Mouse (Mus musculus): ENCODE measurements at regions not wholly inside any gene's neighbourhood (a gene's known extent, or its start where the extent isn't known, plus 50 kb on each side); places are given as distances from the start of the nearest gene placed in this dataset.
"Not testable (repeated sequence)": the region's sequence is repeated elsewhere in the genome, so short reads cannot be mapped to it uniquely, and the experiment has no call there.

GRCm38 (mm10) chr12:39594726-39595125, 443.1 kb downstream of the Arl4a start:
- DNase-seq (ENCODE audit: low read depth, low spot score) = peak; percentile 87

GRCm38 (mm10) chr12:39593781-39594180, 444.0 kb downstream of the Arl4a start:
- DNase-seq (ENCODE audit: low read depth, low spot score) = not testable (repeated sequence)

GRCm38 (mm10) chr12:39587204-39587909, 450.5 kb downstream of the Arl4a start:
- DNase-seq (ENCODE audit: low read depth, low spot score) = peak; percentile 51

GRCm38 (mm10) chr12:39586163-39586562, 451.7 kb downstream of the Arl4a start:
- DNase-seq (ENCODE audit: low read depth, low spot score) = no peak

- no peak for DNase-seq (ENCODE audit: low read depth, low spot score)
These were observed 460.2 kb downstream of the Arl4a start for GRCm38 (mm10) chr12:39577610-39578009.

- DNase-seq (ENCODE audit: low read depth, low spot score) = peak; percentile 22
These were observed 465.0 kb downstream of the Arl4a start for GRCm38 (mm10) chr12:39572802-39573201.

- no peak for DNase-seq (ENCODE audit: low read depth, low spot score)
These were observed 465.7 kb downstream of the Arl4a start for GRCm38 (mm10) chr12:39572147-39572546.

GRCm38 (mm10) chr12:39560734-39561446, 476.9 kb downstream of the Arl4a start:
- DNase-seq (ENCODE audit: low read depth, low spot score) = no peak

- peak; percentile 15 for DNase-seq (ENCODE audit: low read depth, low spot score)
These were observed 479.3 kb downstream of the Arl4a start for GRCm38 (mm10) chr12:39558491-39558890.

- DNase-seq (ENCODE audit: low read depth, low spot score) = peak; percentile 55
These were observed 501.5 kb downstream of the Arl4a start for GRCm38 (mm10) chr12:39536326-39536725.

GRCm38 (mm10) chr12:39528121-39528520, 509.7 kb downstream of the Arl4a start:
- no peak for DNase-seq (ENCODE audit: low read depth, low spot score)

GRCm38 (mm10) chr12:39527216-39527600, 510.6 kb downstream of the Arl4a start:
- no peak for DNase-seq (ENCODE audit: low read depth, low spot score)

- DNase-seq (ENCODE audit: low read depth, low spot score) = no peak
These were observed 511.1 kb downstream of the Arl4a start for GRCm38 (mm10) chr12:39526535-39527215.

GRCm38 (mm10) chr12:39515690-39516089, 522.1 kb downstream of the Arl4a start:
- no peak for DNase-seq (ENCODE audit: low read depth, low spot score)

GRCm38 (mm10) chr12:39510855-39511254, 527.0 kb downstream of the Arl4a start:
- DNase-seq (ENCODE audit: low read depth, low spot score) = no peak

GRCm38 (mm10) chr12:39510073-39510812, 527.6 kb downstream of the Arl4a start:
- DNase-seq (ENCODE audit: low read depth, low spot score) = peak; percentile 88

- DNase-seq (ENCODE audit: low read depth, low spot score) = peak; percentile 58
These were observed 541.6 kb downstream of the Arl4a start for GRCm38 (mm10) chr12:39496203-39496602.

GRCm38 (mm10) chr12:39493578-39494218, 544.1 kb downstream of the Arl4a start:
- peak; percentile 83 for DNase-seq (ENCODE audit: low read depth, low spot score)

- peak; percentile 92 for DNase-seq (ENCODE audit: low read depth, low spot score)
These were observed 544.7 kb downstream of the Arl4a start for GRCm38 (mm10) chr12:39493114-39493513.

GRCm38 (mm10) chr12:39472984-39473383, 564.8 kb downstream of the Arl4a start:
- DNase-seq (ENCODE audit: low read depth, low spot score) = no peak

Data from brain, adult 2 months (tissue).